Mouse (Mus musculus): ENCODE measurements at regions not wholly inside any gene's neighbourhood (a gene's known extent, or its start where the extent isn't known, plus 50 kb on each side); places are given as distances from the start of the nearest gene placed in this dataset.
A peak's percentile ranks its signal among the peaks of the same experiment; 100 is the strongest.

GRCm38 (mm10) chr16:93182656-93183055 is 356.7 kb upstream of the Runx1 start:
- DNase-seq, result no peak

DNA sequence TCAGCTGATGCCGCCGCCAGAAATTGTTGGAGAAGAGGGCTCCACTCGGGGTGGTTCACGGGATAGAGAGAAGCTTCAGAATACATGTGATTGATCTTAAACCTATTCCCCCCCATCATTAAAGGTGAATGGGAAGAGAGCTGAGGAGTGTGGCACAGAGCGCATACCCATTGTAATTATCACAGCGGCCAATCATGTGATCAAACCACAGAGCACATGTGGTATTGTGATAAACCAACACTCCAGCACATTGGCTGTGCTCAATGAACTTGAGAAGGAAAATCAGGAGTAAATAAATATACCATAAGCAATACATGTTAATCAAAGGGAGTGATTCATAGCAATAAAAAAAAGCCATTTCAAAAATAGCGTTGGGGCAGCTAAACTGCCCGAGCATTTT is 355.5 kb upstream of the Runx1 start:
- DNase-seq, result no peak

DNA sequence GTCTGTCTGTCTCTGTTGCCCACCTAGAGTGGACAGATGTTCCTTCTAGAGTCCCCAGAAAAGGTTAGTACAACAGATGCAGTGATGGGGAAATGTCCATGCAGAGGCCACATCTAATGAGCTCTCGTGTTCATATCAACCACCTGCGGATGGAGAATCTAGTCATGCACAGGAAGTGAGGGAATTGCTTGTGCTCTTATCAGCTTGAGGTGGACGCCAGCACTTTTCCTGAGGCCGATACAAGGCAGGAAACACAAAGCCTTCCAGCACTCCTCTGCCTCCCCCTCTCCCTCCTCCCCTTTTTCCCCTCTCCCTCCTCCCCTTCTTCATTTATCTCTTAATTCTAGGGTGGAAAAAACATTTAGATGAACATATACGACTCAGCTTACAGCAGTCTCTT is 354.3 kb upstream of the Runx1 start:
- no peak for DNase-seq

DNA sequence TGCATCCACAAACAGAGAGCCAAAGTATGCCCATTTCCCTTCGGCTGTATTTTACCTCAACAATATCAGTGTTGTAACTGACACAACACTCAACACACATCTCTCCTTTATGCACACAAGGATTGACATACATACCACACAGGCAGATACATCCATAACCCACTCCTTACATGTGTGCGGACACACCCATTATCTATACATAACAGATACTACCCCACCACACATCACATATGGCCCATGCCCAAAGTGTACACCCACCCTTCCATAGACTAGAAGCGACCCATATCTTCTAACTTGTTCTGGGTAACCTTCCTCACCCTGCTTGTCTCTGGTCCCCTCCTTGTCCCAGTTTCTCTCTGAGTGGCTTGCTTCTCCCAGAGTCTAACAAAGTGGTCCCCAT is 340.7 kb upstream of the Runx1 start:
- DNase-seq, result no peak

DNA sequence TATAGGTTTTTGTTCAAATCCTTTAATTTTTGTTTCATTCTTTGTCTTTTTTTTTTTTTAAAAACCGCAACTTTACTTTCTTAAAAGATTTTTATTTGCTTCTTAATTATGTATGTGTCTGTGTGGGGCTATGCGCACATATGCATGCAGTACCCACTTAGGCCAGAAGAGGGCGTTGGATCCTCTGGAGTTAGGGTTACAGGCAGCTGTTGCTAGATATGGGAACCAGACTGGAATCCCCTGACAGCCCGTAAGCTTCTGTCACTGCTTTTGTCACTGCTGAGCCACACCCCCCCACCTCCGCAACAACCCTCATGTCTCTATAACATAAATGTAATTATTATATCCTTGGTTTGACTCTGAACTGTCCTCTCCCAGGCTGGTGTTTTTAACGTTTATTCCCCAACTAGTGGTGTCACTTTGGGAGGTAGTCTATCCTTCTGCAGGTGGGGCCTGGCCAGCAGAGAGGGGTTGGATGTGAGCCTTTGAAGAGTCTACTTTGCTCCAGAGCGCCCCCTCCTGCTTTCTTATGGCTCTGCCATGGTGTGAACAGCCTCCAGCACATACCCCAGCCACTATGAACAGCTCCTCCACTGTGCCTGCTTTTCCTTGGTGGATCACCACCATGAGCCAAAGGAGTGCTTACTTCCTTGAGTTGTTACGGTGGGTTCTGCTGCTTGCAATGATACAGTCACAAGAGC is 332.7 kb upstream of the Runx1 start:
- DNase-seq, result no peak

DNA sequence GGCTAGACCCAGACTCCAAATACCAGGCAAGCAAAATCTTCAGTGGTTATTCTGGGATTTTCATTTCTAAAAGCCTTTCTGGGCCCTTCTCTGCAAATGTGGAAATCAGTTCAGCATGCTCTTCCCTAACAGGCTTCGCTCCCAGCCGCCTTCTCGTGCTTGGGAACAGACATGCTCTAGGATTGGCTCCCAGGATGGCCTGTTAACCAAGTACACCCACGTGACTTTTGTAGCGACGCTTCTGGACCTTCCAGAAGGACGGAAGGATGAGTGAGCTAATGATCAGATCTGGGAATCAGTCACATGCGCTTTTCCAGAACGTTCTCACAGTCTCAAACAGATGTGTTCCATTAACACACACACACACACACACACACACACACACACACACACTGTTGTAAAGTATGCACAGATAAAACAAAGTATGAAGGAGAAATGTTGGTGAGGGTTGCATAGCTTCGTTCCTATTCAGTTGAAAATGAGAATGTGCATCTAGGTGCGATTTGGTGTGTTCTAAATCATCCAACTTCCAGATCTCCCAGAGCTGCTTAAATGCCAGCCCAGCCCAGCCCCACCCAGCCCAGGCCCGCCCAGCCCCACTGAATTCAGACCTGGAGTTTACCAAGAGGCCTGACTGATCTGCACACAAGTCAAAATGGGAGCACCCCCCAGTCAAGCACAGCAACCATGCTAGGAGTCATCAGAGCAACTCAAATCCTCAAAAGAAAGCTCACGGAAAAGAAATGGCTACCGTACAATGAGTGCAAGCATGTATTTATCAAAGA is 327.8 kb upstream of the Runx1 start:
- peak; percentile 9 for DNase-seq

GRCm38 (mm10) chr16:93152765-93153489 is 327.0 kb upstream of the Runx1 start:
- no peak for DNase-seq

GRCm38 (mm10) chr16:93152057-93152456 is 326.1 kb upstream of the Runx1 start:
- no peak for DNase-seq

DNA sequence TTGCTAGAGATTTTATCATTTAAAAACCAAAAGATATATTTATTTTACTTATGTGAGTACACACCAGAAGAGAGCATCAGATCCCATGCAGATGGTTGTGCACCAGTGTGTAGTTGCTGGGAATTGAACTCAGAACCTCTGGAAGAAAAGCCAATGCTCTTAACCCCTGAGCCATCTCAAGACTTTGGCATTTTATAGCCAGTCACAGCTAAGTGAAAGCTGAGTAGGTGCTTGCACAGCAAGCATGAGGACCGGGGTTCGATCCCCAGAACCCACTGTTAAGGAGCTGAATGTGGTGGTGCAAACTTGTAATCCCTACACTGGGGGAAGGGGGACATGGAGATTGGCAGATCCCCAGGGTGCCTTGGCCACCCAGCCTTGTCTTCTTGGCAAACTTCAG is 325.7 kb upstream of the Runx1 start:
- DNase-seq, result no peak

GRCm38 (mm10) chr16:93150451-93150850 is 324.5 kb upstream of the Runx1 start:
- DNase-seq, result no peak

GRCm38 (mm10) chr16:93147525-93148222 is 321.7 kb upstream of the Runx1 start:
- no peak for DNase-seq

- DNase-seq, result no peak
Measured at GRCm38 (mm10) chr16:93146812-93147211, 320.9 kb upstream of the Runx1 start.

DNA sequence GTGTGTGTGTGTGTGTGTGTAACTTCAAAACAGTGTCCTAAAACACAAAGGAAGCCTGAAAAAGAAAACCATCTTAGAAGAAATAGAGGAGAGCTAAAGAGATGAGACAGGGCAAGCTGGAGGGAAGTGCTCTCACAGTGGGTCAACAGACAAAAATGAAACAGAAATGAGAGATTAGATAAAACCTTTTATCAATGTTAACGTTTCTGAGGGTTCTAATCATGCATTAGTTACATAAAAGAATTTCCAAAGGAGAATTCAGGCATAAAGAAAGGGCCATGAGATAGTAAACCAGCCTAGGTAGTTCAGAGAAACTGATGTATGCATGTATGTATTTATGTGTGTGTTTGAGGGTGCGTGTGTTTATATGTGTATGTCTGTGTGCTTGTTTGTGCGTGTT is 319.7 kb upstream of the Runx1 start:
- no peak for DNase-seq

- DNase-seq, result no peak
Measured at GRCm38 (mm10) chr16:93144033-93144432, 318.1 kb upstream of the Runx1 start.

- peak; percentile 88 for DNase-seq
Measured at GRCm38 (mm10) chr16:93143164-93143563, 317.2 kb upstream of the Runx1 start.

- peak; percentile 20 for DNase-seq
Measured at GRCm38 (mm10) chr16:93141967-93142366, 316.0 kb upstream of the Runx1 start.

DNA sequence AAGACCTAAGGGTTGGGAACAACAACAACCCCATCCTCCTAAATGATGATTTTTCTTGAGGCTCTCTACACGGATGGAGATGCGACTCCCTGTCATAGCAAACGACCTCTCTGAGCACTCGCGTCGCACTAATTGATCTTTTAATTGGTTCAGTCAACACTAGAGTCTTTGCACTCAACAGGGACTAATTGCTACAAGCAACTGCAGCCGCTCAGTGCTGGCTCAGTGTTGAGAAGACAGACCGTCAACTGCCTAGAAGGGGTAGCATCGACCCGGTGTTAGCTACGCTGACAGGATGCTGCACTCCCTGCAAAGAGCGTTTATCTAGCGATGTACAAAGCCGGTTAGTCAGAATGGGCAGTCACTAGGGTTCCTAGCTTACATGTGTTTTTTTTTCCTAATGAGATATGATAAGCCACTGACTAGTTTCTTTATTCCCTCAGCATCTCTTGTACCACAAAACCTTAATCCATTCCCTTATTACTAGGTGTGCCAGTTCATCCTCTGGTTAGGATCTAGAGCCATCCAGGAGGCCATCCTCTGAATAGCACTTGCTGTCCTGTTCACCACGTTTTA is 314.7 kb upstream of the Runx1 start:
- DNase-seq, result no peak

GRCm38 (mm10) chr16:93137249-93137648 is 311.3 kb upstream of the Runx1 start:
- no peak for DNase-seq

GRCm38 (mm10) chr16:93131404-93131803 is 305.5 kb upstream of the Runx1 start:
- no peak for DNase-seq

DNA sequence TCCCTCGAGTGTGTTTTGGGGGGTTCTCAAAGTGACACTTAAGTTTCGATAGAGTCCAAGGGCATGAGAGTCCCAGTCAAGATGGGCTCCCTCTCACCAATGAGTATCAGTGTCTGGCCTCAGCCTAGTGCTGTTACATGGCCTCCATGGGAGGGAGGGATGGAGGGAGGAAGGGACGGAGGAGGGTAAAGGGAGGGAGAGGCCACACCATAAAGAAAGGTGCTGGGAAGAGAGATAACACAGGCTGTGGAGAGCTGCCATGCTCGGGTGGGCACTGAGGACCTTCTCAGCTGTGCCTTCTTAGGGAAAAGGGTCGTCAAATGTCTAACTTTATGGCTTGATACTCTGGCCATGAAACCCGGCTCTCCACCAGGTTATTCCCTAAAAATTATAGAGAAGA is 304.7 kb upstream of the Runx1 start:
- DNase-seq, result no peak

- no peak for DNase-seq
Measured at GRCm38 (mm10) chr16:93123707-93124106, 297.8 kb upstream of the Runx1 start.

GRCm38 (mm10) chr16:93116111-93116969 is 290.4 kb upstream of the Runx1 start:
- DNase-seq, result no peak

Measured in right cerebral cortex, postnatal 14 days (tissue).